Mouse (Mus musculus): ENCODE data around the gene Selenom.

DNA sequence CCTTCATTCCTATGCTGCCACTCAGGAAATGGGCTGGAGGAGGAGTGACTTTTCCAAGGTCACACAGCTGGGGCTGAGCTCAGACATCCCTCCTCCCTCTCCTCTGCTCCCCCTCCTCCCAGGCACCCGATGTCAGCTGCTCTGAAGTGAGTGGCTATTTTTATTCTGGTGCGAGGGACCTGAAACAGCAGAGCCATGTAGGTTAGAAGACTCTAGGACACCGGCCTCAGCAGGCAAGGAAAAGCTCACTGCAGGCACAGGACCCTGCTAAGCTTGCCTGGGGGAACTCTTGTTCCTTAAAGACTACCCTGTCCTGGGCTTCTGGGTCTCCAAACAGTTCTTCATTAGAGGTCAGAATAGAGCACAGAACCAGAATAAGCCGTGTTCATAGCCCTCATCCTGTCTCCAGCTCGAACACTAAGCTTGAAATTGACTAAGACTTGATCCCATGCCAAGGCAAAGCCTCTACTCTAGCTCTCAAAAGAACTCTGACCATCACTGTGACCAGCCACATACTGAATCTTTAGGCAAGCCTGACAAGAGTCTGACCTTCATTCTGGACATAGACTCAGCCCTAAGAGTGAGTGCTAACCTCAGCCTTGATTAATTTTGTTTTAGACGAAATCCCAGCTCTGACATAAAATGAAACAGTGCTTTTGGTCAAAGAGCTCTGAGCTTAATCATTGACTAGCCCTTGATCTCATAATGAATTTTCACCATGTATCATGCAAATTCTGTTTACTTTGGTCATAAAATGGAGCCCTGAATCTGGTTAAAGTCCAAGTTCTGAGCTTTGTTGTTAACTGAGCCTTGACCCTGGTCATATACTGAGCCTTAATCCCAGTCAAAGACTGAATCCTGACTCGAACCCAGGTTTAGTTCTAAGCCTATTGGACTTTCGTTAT, 5.1 kb upstream of the Selenom start:
- TF ChIP-seq CHD2 (IDR thresholded peaks at IDR 0.05; ENCODE audit: low read depth, low read length) (no peak), HCFC1 (IDR thresholded peaks at IDR 0.05; ENCODE audit: borderline replicate concordance, insufficient read depth, low read length) (no peak), ZC3H11A (IDR thresholded peaks at IDR 0.05; ENCODE audit: borderline replicate concordance, low read depth, low read length) (no peak)
